Mouse (Mus musculus) embryonic facial prominence, embryonic 14.5 days (tissue): ENCODE measurements around the gene Rbfox3. TPM values are rescaled to one million over a fixed set of nuclear protein-coding genes. Genes with fewer than 3 reads are reported as not detected.

Experiments used
- ATAC-seq: fragments of 200-750 bp; cut with Nextera tagmentation; 2 replicates; pipeline ENCODE4 v1.8.0; 2017; ENCODE audit warnings: low read depth, moderate number of reproducible peaks, moderate TSS enrichment
- DNase-seq: peaks from one replicate; pipeline ENCODE4 v3.0.0-alpha.2; 2015; ENCODE audit warnings: low spot score
- H3K27ac ChIP-seq: fragments of 300-500 bp; sonication (generic); replicated peaks from 2 replicates; pipeline ENCODE4 v1.5.1; 2014; ENCODE audit warnings: low read depth, mild to moderate bottlenecking, low read length, moderate library complexity
- H3K27me3 ChIP-seq: fragments of 300-500 bp; sonication (generic); replicated peaks from 2 replicates; pipeline ENCODE4 v1.6.1; 2014; ENCODE audit warnings: low read length; ENCODE audit not compliant: control insufficient read depth, insufficient read depth
- H3K36me3 ChIP-seq: fragments of 300-500 bp; sonication (generic); 2 replicates; pipeline ENCODE4 v1.6.1; 2014; ENCODE audit warnings: low read length, mixed read lengths; ENCODE audit not compliant: control insufficient read depth, insufficient read depth
- H3K4me1 ChIP-seq: fragments of 300-500 bp; sonication (generic); 2 replicates; pipeline ENCODE4 v1.6.1; 2014; ENCODE audit warnings: antibody characterized with exemption, low read length; ENCODE audit not compliant: control insufficient read depth, insufficient read depth
- H3K4me2 ChIP-seq: fragments of 300-500 bp; sonication (generic); 2 replicates; pipeline ENCODE4 v1.6.1; 2014; ENCODE audit warnings: low read depth, mild to moderate bottlenecking, low read length, moderate library complexity, mixed read lengths
- H3K4me3 ChIP-seq: fragments of 300-500 bp; sonication (generic); 2 replicates; pipeline ENCODE4 v1.5.1; 2014; ENCODE audit warnings: low read depth, mild to moderate bottlenecking, low read length
- H3K9ac ChIP-seq: fragments of 300-500 bp; sonication (generic); 2 replicates; pipeline ENCODE4 v1.6.1; 2014; ENCODE audit warnings: low read depth, mild to moderate bottlenecking, low read length, moderate library complexity, mixed read lengths
- H3K9me3 ChIP-seq: fragments of 300-500 bp; sonication (generic); 2 replicates; pipeline ENCODE4 v1.6.1; 2016; ENCODE audit warnings: low read length; ENCODE audit not compliant: control insufficient read depth
- WGBS: fragments of 180-500 bp; shearing (Covaris S2); extraction: QIAGEN DNeasy Blood & Tissue Kit; methylation state at CpG from one replicate; pipeline ENCODE4 v1.1.7; 2014; 5-methylcytosine and 5-hydroxymethylcytosine counted together
- polyA plus RNA-seq: library from polyadenylated mRNA; unstranded; fragments of >200 nt; fragmentation: Nextera tagmentation; extraction: Ambion mirVana; gene quantifications from 2 replicates; pipeline ENCODE4 v1.2.1, GENCODE M21; 2014

Gene Rbfox3
- polyA plus RNA-seq, 1 experiment from 2014 or later: 3.4 TPM

- H3K4me1 ChIP-seq: no peaks in the 10 kb centered on the region
- DNase-seq: peak; percentile 23
These were observed 103.9 kb downstream of the Rbfox3 start for GRCm38 (mm10) chr11:118807511-118807910.

DNA sequence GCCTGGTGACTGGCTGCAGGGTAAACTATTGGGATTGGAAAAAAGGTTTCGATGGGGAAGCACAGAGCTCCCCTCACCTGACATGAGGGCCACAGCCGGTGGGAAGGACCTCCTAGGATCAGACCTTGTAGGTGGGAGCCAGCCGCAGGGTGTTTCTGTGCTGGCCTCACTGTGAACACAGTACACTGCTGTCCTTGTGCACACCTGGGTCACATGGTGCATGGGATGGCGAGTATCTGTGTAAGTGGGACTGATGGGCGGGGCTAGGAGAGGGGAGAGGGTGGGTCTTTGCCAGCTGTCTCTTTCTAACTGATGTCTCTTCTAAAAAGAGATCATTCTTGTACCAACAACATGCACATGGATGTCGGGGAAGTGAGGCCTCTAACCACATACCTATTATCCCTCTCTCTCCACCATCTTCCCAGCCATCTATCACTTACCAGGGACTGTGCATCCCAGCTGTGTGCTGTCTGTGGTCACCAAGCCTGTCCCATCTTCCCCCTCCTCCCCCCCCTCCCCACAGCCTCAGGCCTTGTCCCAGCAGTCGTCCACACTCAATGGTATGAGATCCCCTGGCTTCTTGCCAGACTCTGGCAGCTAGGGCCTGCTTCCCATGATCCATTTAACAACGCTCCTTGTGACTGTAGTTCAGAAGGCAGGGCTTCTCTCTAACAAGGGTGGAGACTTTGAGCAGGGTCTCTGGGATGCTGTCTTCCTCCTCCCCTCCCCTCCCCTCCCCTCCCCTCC, 116.4 kb downstream of the Rbfox3 start:
- H3K9me3 ChIP-seq: no peaks in the 10 kb centered on the region
- peak; percentile 56 for ATAC-seq
- H3K4me2 ChIP-seq: no peak overlapping the region
- no peak overlapping the region for H3K27ac ChIP-seq
- 44% methylated on average over 8 of the region's 8 CpGs for WGBS
- H3K27me3 ChIP-seq: no peaks in the 10 kb centered on the region
- peak; percentile 78 for DNase-seq
- H3K4me1 ChIP-seq: peaks cover 9% of the 10 kb centered on the region; the same call in 1 of the 2 replicates
- H3K9ac ChIP-seq: no peak overlapping the region
- H3K36me3 ChIP-seq: no peaks in the 10 kb centered on the region
- H3K4me3 ChIP-seq: no peak overlapping the region

More at GRCm38 (mm10) chr11:118807511-118807910, 103.9 kb downstream of the Rbfox3 start:
- WGBS: 70% methylated on average over 15 of the region's 15 CpGs
- no peaks in the 10 kb centered on the region for H3K9me3 ChIP-seq
- H3K4me2 ChIP-seq: no peak overlapping the region
- no peaks in the 10 kb centered on the region for H3K36me3 ChIP-seq
- no peak overlapping the region for H3K4me3 ChIP-seq
- H3K9ac ChIP-seq: no peak overlapping the region
- no peaks in the 10 kb centered on the region for H3K27me3 ChIP-seq
- ATAC-seq: no peak
- H3K27ac ChIP-seq: no peak overlapping the region

DNA sequence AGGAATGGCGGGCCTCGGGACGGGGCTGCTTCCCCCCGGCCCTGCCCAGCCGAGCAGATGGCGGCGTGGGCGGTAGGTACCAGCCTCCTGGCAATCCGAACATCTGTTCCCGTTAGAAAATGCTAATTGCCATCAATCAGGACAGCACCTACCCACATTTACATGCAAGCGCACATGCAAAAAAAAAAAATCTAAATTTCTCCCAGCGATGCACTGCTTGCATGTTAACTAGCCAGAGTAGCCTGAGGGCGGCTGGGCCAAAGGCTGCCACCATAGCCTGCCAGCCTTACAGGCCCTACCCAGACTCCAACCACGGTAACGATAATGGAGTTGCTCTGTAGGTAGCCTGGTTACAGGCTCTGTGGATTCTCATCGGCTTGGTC, 117.8 kb downstream of the Rbfox3 start:
- H3K9me3 ChIP-seq: no peaks in the 10 kb centered on the region
- H3K36me3 ChIP-seq: no peaks in the 10 kb centered on the region
- 49% methylated on average over 16 of the region's 16 CpGs for WGBS

GRCm38 (mm10) chr11:118792916-118793638, 118.3 kb downstream of the Rbfox3 start:
- Histone ChIP-seq H3K4me2 (no peak overlapping the region), H3K4me1 (peaks cover 9% of the 10 kb centered on the region; the same call in 1 of the 2 replicates), H3K9ac (no peak overlapping the region), H3K4me3 (no peak overlapping the region), H3K27me3 (no peaks in the 10 kb centered on the region), H3K27ac (peak overlapping the region; percentile 62), H3K36me3 (no peaks in the 10 kb centered on the region), H3K9me3 (no peaks in the 10 kb centered on the region)
- ATAC-seq (no peak), DNase-seq (no peak)
- WGBS: 71% methylated on average over 10 of the region's 10 CpGs

More for the DNA sequence above, 117.8 kb downstream of the Rbfox3 start:
- H3K4me3 ChIP-seq: no peak overlapping the region
- no peaks in the 10 kb centered on the region for H3K27me3 ChIP-seq
- no peak overlapping the region for H3K27ac ChIP-seq
- H3K9ac ChIP-seq: no peak overlapping the region
- ATAC-seq (no peak), DNase-seq (peak; percentile 21)
- no peak overlapping the region for H3K4me2 ChIP-seq
- peaks cover 9% of the 10 kb centered on the region; the same call in 1 of the 2 replicates for H3K4me1 ChIP-seq

DNA sequence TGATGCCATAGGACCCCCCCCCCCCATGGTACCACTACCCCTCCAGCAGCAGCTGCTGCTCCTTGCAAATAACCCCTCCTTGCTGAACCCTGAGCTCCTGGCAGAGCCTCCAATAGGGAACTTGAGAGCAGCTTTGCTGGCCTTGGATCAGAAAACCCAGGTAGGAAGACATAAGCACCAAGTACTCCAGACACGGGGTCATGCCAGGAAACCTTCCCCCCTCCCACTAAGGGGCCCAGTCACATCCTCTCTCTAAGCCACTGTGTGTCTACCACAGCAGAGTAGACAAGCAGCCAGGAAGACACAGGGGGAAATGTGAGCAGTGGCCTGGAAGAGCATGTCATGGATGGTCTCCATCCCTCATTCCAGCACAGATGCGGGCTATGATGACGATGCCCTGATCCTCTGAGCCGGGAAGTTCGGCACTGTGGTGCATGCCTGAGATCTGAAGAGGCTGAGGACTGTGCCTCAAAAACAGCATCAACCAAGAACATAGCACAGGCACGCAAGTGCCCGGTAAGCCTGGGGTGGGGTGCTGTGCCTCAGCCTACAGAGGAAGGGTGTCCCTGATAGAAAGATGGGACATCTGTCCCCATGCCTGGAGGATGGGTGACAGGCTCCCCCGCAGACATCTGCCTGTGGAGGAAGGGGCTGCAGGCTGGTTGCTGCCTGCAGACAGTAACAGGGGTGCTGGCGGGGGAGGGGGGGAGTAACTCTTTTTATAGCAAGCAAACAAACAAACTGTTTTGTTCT, 119.1 kb downstream of the Rbfox3 start:
- Histone ChIP-seq H3K9ac (no peak overlapping the region), H3K4me3 (no peak overlapping the region)
- WGBS: 75% methylated on average over 9 of the region's 9 CpGs

GRCm38 (mm10) chr11:118791391-118791790, 120.0 kb downstream of the Rbfox3 start:
- no peak for ATAC-seq
- H3K9me3 ChIP-seq: peaks cover 4% of the 10 kb centered on the region; the same call in 1 of the 2 replicates
- no peak for DNase-seq
- no peak overlapping the region for H3K4me3 ChIP-seq
- no peak overlapping the region for H3K27ac ChIP-seq
- no peak overlapping the region for H3K9ac ChIP-seq
- H3K36me3 ChIP-seq: no peaks in the 10 kb centered on the region
- WGBS: 44% methylated on average over 6 of the region's 6 CpGs
- peaks cover 9% of the 10 kb centered on the region; the same call in 1 of the 2 replicates for H3K4me1 ChIP-seq
- H3K27me3 ChIP-seq: no peaks in the 10 kb centered on the region
- no peak overlapping the region for H3K4me2 ChIP-seq

More for the DNA sequence above, 119.1 kb downstream of the Rbfox3 start:
- DNase-seq: no peak
- Histone ChIP-seq H3K4me1 (peaks cover 9% of the 10 kb centered on the region; the same call in 1 of the 2 replicates), H3K27ac (no peak overlapping the region), H3K36me3 (no peaks in the 10 kb centered on the region), H3K27me3 (no peaks in the 10 kb centered on the region), H3K4me2 (no peak overlapping the region), H3K9me3 (peaks cover 3% of the 10 kb centered on the region; the same call in 1 of the 2 replicates)
- no peak for ATAC-seq

DNA sequence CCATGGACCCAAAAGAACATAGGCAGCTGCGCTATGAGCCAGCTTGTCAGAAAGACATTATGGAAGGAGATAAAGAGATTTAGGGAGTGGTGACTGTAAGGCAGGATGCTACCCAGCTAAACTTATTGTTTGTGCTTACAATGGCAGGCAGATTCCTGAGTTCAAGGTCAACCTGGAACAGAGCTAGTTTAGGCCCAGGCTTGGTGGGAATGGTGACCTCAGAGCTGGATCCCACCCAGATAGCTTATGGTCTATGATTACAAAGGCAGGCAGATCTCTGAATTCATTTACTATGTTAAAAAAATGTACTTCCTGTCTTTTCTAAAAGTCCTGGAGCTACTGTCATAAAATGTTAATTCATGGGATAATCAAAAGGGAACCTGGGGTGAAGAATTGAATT, 123.3 kb downstream of the Rbfox3 start:
- ATAC-seq (no peak), DNase-seq (no peak)
- Histone ChIP-seq H3K36me3 (no peaks in the 10 kb centered on the region), H3K4me2 (no peak overlapping the region), H3K9ac (no peak overlapping the region), H3K27me3 (no peaks in the 10 kb centered on the region), H3K4me3 (no peak overlapping the region), H3K4me1 (peaks cover 7% of the 10 kb centered on the region; the same call in 1 of the 2 replicates), H3K9me3 (peaks cover 4% of the 10 kb centered on the region; the same call in 1 of the 2 replicates), H3K27ac (no peak overlapping the region)
- WGBS: 96% methylated on average over 1 of the region's 1 CpGs

GRCm38 (mm10) chr11:118782677-118783076, 128.7 kb downstream of the Rbfox3 start:
- no peaks in the 10 kb centered on the region for H3K27me3 ChIP-seq
- no peak for ATAC-seq
- WGBS: 78% methylated on average over 5 of the region's 5 CpGs

More at GRCm38 (mm10) chr11:118782677-118783076, 128.7 kb downstream of the Rbfox3 start:
- no peak for DNase-seq
- Histone ChIP-seq H3K4me3 (no peak overlapping the region), H3K9ac (no peak overlapping the region), H3K36me3 (no peaks in the 10 kb centered on the region), H3K4me2 (no peak overlapping the region), H3K27ac (no peak overlapping the region), H3K4me1 (no peaks in the 10 kb centered on the region), H3K9me3 (peaks cover 4% of the 10 kb centered on the region; the same call in 1 of the 2 replicates)
